Mouse (Mus musculus) monocyte, adult 59 days (primary cell): ENCODE results near the gene Mcm2. TPM values are rescaled to one million over a fixed set of nuclear protein-coding genes. Genes with fewer than 3 reads are reported as not detected.

Experiments used
- total RNA-seq, 2 experiments: library from RNA; stranded (reverse); gene quantifications; one replicate each; pipeline ENCODE4 v1.2.4; 2023

Gene Mcm2
- total RNA-seq = 10 to 100 TPM in 1 of 2 experiments, 1 to 10 TPM in 1; 7.3 to 10.1 TPM

DNA sequence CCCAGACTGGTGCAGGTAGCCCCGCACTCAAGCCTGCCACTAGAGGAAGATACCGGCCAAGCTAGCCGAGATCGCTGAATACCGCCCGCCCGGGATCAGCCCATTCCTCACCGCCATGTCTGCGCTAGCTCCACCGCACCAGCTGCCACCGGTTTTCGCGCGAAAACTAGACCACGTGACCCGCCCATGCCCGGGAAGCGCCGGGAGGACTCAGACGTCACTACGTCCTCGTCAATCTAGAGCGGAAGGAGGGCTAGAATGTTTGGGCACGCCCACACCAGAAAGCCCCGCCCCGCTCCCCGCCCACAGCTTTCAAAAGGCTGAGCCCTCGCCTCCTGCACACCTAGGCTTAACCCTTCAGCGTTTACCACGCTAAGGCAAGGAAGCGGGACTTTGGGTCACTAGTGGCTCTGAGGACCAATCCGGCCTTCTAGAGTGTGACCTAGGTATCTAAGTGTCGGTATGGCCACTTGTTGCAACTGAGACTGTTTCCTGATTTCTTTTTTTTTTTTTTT lies at the start of gene Mcm2:
Gene Mcm2 (minus strand): TSS at position 247 of the 515 bp plus-strand sequence.

GRCm38 (mm10) chr6:88901947-88902820 lies 3.6 kb upstream of the Mcm2 start, which contains the start of gene Tpra1:
Tpra1 (plus strand) TSS chr6:88902251.

DNA sequence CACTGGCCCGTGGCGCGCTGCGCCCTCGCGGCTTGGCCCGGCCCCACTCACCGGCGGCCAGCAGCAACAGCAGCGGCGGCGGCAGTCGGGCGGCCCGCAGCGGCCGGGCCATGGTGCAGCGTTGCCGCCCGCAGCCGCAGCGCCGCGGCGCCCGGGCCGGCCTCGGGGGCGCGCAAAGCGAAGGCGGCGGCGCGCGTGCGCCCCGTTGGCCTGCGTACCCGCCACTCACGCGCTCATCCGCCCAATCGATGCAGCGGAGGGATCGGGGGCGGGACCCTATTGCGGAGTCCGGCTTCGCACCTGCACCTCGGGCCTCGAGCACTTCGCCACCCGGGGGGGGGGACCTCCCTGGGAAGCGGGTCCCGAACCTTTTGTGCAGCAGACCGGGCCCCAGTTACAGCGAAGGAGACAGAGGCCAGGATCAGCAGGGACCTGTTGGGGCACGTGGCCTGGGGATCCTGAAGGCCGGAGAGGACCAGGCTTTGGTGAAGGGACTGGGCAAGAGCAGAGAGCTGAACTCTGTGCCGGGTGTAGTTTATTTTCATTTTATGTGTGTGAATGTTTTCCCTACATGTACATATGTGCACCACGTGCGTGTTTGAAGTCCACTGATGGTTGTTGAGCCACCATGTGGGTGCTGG lies 23.6 kb downstream of the Mcm2 start, which contains the start of gene Podxl2:
Gene Podxl2 (minus strand): TSS at position 177 of the 641 bp plus-strand sequence.

DNA sequence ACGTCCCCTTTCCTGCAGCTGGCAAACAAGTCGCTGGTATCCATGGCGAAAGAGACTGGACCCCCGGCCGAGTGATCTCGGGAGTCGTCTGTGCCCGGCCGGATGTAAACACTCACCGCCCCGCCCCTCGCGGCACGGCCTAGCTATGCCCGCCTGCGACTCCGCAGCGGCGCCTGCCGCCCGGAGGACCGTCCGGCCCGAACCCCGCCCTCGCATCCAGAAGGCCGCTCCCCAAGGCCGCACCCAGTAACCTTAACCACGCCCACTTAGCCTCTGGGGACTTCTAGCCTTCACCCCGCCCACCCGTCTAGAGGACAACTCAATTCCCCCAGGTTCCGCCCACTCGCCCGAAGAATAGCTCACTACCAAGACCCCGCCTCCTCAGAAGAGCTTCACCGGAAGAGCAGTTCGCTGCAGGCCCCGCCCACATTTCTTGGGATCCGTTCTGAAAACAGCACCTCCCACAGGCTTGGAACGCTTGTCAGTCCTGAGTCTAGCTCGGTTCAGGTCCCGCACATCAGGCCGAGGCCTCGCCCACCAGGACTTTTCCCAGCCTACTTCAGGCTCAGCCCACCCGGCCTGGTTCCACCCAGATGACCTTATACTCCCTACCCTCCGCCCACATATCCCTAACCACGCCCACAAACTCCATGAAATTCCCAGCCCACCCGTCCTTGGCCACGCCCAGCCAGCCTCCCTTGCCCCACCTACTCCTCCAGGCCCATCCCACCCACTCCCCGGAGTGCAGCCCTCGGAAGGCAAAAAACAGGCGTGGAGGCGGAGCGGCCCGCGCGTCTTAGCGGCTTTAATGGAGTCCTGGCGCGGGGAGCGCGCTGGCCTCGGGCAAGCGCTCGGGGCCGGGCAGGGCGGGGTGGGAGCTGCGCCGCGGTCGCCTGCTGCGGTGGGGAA lies 56.5 kb downstream of the Mcm2 start, which contains the start of gene Abtb1:
Gene Abtb1 (minus strand): TSS at position 204 of the 909 bp plus-strand sequence.

Other genes with a start within 250 kb of the Mcm2 start
- 1 to 10 TPM in 1 of 2 experiments, under 1 TPM in 1; 0.76 to 1.4 TPM for gene Mgll, start 174.4 kb downstream of the Mcm2 start, total RNA-seq
- 10 to 100 TPM; 63.1 to 65.5 TPM for gene Abtb1, start 56.8 kb downstream of the Mcm2 start, total RNA-seq
- not detected for gene Podxl2, start 23.7 kb downstream of the Mcm2 start, total RNA-seq
- 100 to 1,000 TPM; 133 to 142 TPM for gene Tpra1, start 3.5 kb upstream of the Mcm2 start, total RNA-seq